Mouse (Mus musculus) lung, adult 18-20 months (tissue): ENCODE measurements at regions not wholly inside any gene's neighbourhood (a gene's known extent, or its start where the extent isn't known, plus 50 kb on each side); places are given as distances from the start of the nearest gene placed in this dataset.

Source experiments
- DNase-seq, 2 experiments: peaks; one replicate each; pipeline ENCODE4 v3.0.0; 2022; ENCODE audit warnings: mixed read lengths in 2 of 2

- no peak for DNase-seq
These were observed 339.1 kb upstream of the Dph6 start for GRCm38 (mm10) chr2:114993882-114994281.

- no peak for DNase-seq
These were observed 340.1 kb upstream of the Dph6 start for GRCm38 (mm10) chr2:114994691-114995347.

- DNase-seq, result no peak
These were observed 359.2 kb upstream of the Dph6 start for GRCm38 (mm10) chr2:115013916-115014315.

GRCm38 (mm10) chr2:115026777-115027176 is 372.0 kb upstream of the Dph6 start:
- no peak for DNase-seq

GRCm38 (mm10) chr2:115031134-115031533 is 376.4 kb upstream of the Dph6 start:
- DNase-seq, result no peak

- no peak for DNase-seq
These were observed 381.4 kb upstream of the Dph6 start for GRCm38 (mm10) chr2:115036205-115036604.

- DNase-seq, result no peak
These were observed 387.6 kb upstream of the Dph6 start for GRCm38 (mm10) chr2:115042299-115042785.

- no peak for DNase-seq
These were observed 401.7 kb upstream of the Dph6 start for GRCm38 (mm10) chr2:115056327-115057070.

GRCm38 (mm10) chr2:115057200-115057599 is 402.4 kb upstream of the Dph6 start:
- no peak for DNase-seq

GRCm38 (mm10) chr2:115067489-115068163 is 412.9 kb upstream of the Dph6 start:
- no peak for DNase-seq

- DNase-seq, result no peak
These were observed 414.9 kb upstream of the Dph6 start for GRCm38 (mm10) chr2:115069704-115070103.

- no peak for DNase-seq
These were observed 415.4 kb upstream of the Dph6 start for GRCm38 (mm10) chr2:115070123-115070522.

GRCm38 (mm10) chr2:115070666-115071065 is 415.9 kb upstream of the Dph6 start:
- DNase-seq, result no peak

- no peak for DNase-seq
These were observed 427.0 kb upstream of the Dph6 start for GRCm38 (mm10) chr2:115081563-115082291.

GRCm38 (mm10) chr2:115082292-115082809 is 427.6 kb upstream of the Dph6 start:
- DNase-seq, result no peak

- no peak for DNase-seq
These were observed 433.8 kb upstream of the Dph6 start for GRCm38 (mm10) chr2:115088421-115089120.

GRCm38 (mm10) chr2:115090430-115091175 is 435.8 kb upstream of the Dph6 start:
- DNase-seq, result no peak

- no peak for DNase-seq
These were observed 440.6 kb upstream of the Dph6 start for GRCm38 (mm10) chr2:115095351-115095750.

- DNase-seq, result no peak
These were observed 446.7 kb upstream of the Dph6 start for GRCm38 (mm10) chr2:115101501-115101900.

GRCm38 (mm10) chr2:115119429-115120205 is 461.9 kb upstream of the BC052040 start:
- DNase-seq, result peak in 1 of 2 experiments; percentile 2

- DNase-seq, result no peak
These were observed 461.4 kb upstream of the BC052040 start for GRCm38 (mm10) chr2:115120206-115120503.
